Mouse (Mus musculus): ENCODE measurements around the gene Hist1h1c. TPM values are rescaled to one million over a fixed set of nuclear protein-coding genes. Genes with fewer than 3 reads are reported as not detected.
"Not testable (repeated sequence)": the region's sequence is repeated elsewhere in the genome, so short reads cannot be mapped to it uniquely, and the experiment has no call there.

Gene Hist1h1c
- polyA plus RNA-seq, 1 experiment from 2014 or later: 10.8 TPM

- H3K4me1 ChIP-seq (ENCODE audit: control insufficient read depth, insufficient read depth, low read depth, low read length): peaks cover 6% of the 10 kb centered on the region
- peak overlapping the region; percentile 34; the same call in 1 of the 2 replicates for H3K27ac ChIP-seq (ENCODE audit: low read depth, low read length)
- H3K9me3 ChIP-seq (ENCODE audit: control insufficient read depth, low read length): no peaks in the 10 kb centered on the region
- H3K4me2 ChIP-seq (ENCODE audit: low read length): peak overlapping the region; percentile 76
- peak overlapping the region; percentile 38 for H3K4me3 ChIP-seq (ENCODE audit: low read length)
- H3K27me3 ChIP-seq (replicated peaks; ENCODE audit: control insufficient read depth, insufficient read depth, low read length): 0 out of 2 replicates have a peak, but pooled peaks cover 3% of the 10 kb centered on the region
- no peak for ATAC-seq
- WGBS: 8% methylated on average over 15 of the region's 15 CpGs
- H3K9ac ChIP-seq (ENCODE audit: low read depth, low read length): peak overlapping the region; percentile 61
- H3K36me3 ChIP-seq (ENCODE audit: control insufficient read depth, insufficient read depth, low read length): no peaks in the 10 kb centered on the region
Measured at GRCm38 (mm10) chr13:23709714-23710373, 28.8 kb upstream of the Hist1h1c start.

GRCm38 (mm10) chr13:23710374-23711089 is 28.1 kb upstream of the Hist1h1c start, which contains the start of gene Hfe:
Gene Hfe, minus strand, starts transcription at chr13:23710854.
- 0 out of 2 replicates have a peak, but pooled peaks cover 3% of the 10 kb centered on the region for H3K27me3 ChIP-seq (replicated peaks; ENCODE audit: control insufficient read depth, insufficient read depth, low read length)
- 2% methylated on average over 17 of the region's 17 CpGs for WGBS
- H3K9ac ChIP-seq (ENCODE audit: low read depth, low read length): peak within 1 kb of the TSS; percentile 61
- H3K36me3 ChIP-seq (ENCODE audit: control insufficient read depth, insufficient read depth, low read length): no peaks in the 10 kb centered on the region
- H3K4me3 ChIP-seq (ENCODE audit: low read length): peak within 1 kb of the TSS; percentile 38
- peak within 1 kb of the TSS; percentile 76 for H3K4me2 ChIP-seq (ENCODE audit: low read length)
- H3K9me3 ChIP-seq (ENCODE audit: control insufficient read depth, low read length): no peaks in the 10 kb centered on the region
- peak within 1 kb of the TSS; percentile 34; the same call in 1 of the 2 replicates for H3K27ac ChIP-seq (ENCODE audit: low read depth, low read length)
- peaks cover 6% of the 10 kb centered on the region for H3K4me1 ChIP-seq (ENCODE audit: control insufficient read depth, insufficient read depth, low read depth, low read length)
- peak; percentile 75; the same call in 1 of the 2 replicates for ATAC-seq

DNA sequence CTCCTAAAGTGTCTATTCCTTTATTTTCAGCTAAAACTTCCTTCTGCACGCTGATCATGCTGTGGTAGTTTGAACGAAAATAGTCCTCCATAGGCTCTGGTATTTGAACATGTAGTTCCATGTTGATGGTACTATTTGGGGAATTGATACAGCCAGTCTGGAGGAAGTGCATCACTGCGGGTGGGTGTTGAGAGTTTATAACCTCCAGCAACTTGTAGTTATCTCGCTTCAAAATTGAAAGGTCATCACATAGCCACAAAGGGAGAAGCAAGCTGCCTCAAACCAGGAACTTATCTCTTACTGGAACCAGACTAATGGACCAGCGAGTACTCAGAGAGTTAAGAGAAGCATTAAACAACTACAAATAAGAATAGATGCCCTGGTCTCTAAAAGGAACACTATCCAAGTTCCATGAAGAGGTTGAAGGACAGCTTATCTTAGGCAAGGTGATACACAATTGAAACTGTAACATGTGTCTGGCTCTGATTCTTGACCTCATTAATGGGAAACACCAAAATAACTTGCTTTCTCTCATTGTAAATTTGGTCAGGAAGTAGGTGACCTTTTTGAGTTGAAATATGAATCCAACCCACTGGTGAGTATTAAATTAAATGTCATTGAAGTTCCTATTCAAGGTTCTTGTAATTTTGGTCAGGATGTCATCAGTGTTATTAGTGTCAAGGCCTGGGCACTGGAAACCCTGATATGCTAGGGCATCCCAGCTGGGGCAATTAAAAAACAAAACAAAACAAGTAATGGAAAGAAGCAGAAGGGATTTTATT is 22.2 kb upstream of the Hist1h1c start:
- Histone ChIP-seq H3K4me1 (ENCODE audit: control insufficient read depth, insufficient read depth, low read depth, low read length) (no peaks in the 10 kb centered on the region), H3K27ac (ENCODE audit: low read depth, low read length) (no peak overlapping the region), H3K9ac (ENCODE audit: low read depth, low read length) (no peak overlapping the region), H3K27me3 (replicated peaks; ENCODE audit: control insufficient read depth, insufficient read depth, low read length) (no peaks in the 10 kb centered on the region), H3K36me3 (ENCODE audit: control insufficient read depth, insufficient read depth, low read length) (no peaks in the 10 kb centered on the region), H3K4me2 (ENCODE audit: low read length) (no peak overlapping the region), H3K4me3 (ENCODE audit: low read length) (no peak overlapping the region), H3K9me3 (ENCODE audit: control insufficient read depth, low read length) (no peaks in the 10 kb centered on the region)
- 88% methylated on average over 5 of the region's 5 CpGs for WGBS
- ATAC-seq: no peak

- WGBS: 56% methylated on average over 11 of the region's 11 CpGs
- no peak for ATAC-seq
- Histone ChIP-seq H3K27me3 (replicated peaks; ENCODE audit: control insufficient read depth, insufficient read depth, low read length) (no peaks in the 10 kb centered on the region), H3K4me2 (ENCODE audit: low read length) (no peak overlapping the region), H3K9me3 (ENCODE audit: control insufficient read depth, low read length) (no peaks in the 10 kb centered on the region), H3K27ac (ENCODE audit: low read depth, low read length) (no peak overlapping the region), H3K4me3 (ENCODE audit: low read length) (no peak overlapping the region), H3K9ac (ENCODE audit: low read depth, low read length) (no peak overlapping the region), H3K4me1 (ENCODE audit: control insufficient read depth, insufficient read depth, low read depth, low read length) (no peaks in the 10 kb centered on the region), H3K36me3 (ENCODE audit: control insufficient read depth, insufficient read depth, low read length) (no peaks in the 10 kb centered on the region)
Measured at GRCm38 (mm10) chr13:23717176-23717575, 21.4 kb upstream of the Hist1h1c start.

GRCm38 (mm10) chr13:23717593-23718245 is 20.9 kb upstream of the Hist1h1c start:
- not testable (repeated sequence) for H3K4me2 ChIP-seq (ENCODE audit: low read length); H3K9me3 ChIP-seq (ENCODE audit: control insufficient read depth, low read length); H3K27me3 ChIP-seq (replicated peaks; ENCODE audit: control insufficient read depth, insufficient read depth, low read length); ATAC-seq; H3K4me1 ChIP-seq (ENCODE audit: control insufficient read depth, insufficient read depth, low read depth, low read length); H3K9ac ChIP-seq (ENCODE audit: low read depth, low read length); H3K4me3 ChIP-seq (ENCODE audit: low read length); H3K36me3 ChIP-seq (ENCODE audit: control insufficient read depth, insufficient read depth, low read length); H3K27ac ChIP-seq (ENCODE audit: low read depth, low read length)
- 11% methylated on average over 2 of the region's 2 CpGs for WGBS

DNA sequence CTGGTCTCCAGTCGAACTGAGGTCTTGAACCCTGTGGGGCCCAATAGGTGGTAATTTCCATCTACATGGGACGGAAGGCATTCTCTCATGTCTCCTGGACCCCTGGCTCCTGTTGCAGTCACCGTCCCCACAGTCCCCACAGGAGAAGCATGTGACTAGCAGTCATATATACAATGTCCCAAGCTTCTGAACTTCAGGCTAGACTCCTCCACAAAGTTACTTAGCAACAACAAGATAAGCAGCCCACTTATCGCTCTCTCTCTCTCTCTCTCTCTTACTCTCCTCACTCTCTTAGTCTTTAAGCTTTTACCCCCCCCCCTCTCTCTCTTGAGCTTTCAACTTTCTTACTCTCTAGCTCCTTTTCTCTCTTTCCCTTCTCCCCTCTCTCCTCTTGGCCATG is 14.4 kb upstream of the Hist1h1c start:
- Histone ChIP-seq H3K4me1 (ENCODE audit: control insufficient read depth, insufficient read depth, low read depth, low read length) (no peaks in the 10 kb centered on the region), H3K9ac (ENCODE audit: low read depth, low read length) (no peak overlapping the region), H3K27ac (ENCODE audit: low read depth, low read length) (no peak overlapping the region), H3K9me3 (ENCODE audit: control insufficient read depth, low read length) (no peaks in the 10 kb centered on the region), H3K4me2 (ENCODE audit: low read length) (no peak overlapping the region), H3K27me3 (replicated peaks; ENCODE audit: control insufficient read depth, insufficient read depth, low read length) (no peaks in the 10 kb centered on the region), H3K36me3 (ENCODE audit: control insufficient read depth, insufficient read depth, low read length) (no peaks in the 10 kb centered on the region), H3K4me3 (ENCODE audit: low read length) (no peak overlapping the region)
- 78% methylated on average over 4 of the region's 4 CpGs for WGBS
- no peak for ATAC-seq

- no peak for ATAC-seq
- H3K9ac ChIP-seq (ENCODE audit: low read depth, low read length): no peak overlapping the region
- 14% methylated on average over 1 of the region's 1 CpGs for WGBS
- H3K27ac ChIP-seq (ENCODE audit: low read depth, low read length): no peak overlapping the region
- H3K4me2 ChIP-seq (ENCODE audit: low read length): no peak overlapping the region
- H3K9me3 ChIP-seq (ENCODE audit: control insufficient read depth, low read length): no peaks in the 10 kb centered on the region
- no peak overlapping the region for H3K4me3 ChIP-seq (ENCODE audit: low read length)
- no peaks in the 10 kb centered on the region for H3K27me3 ChIP-seq (replicated peaks; ENCODE audit: control insufficient read depth, insufficient read depth, low read length)
- no peaks in the 10 kb centered on the region for H3K36me3 ChIP-seq (ENCODE audit: control insufficient read depth, insufficient read depth, low read length)
- H3K4me1 ChIP-seq (ENCODE audit: control insufficient read depth, insufficient read depth, low read depth, low read length): no peaks in the 10 kb centered on the region
Measured at GRCm38 (mm10) chr13:23725213-23725612, 13.4 kb upstream of the Hist1h1c start.

GRCm38 (mm10) chr13:23728472-23729191 is 10.0 kb upstream of the Hist1h1c start:
- H3K9me3 ChIP-seq (ENCODE audit: control insufficient read depth, low read length): no peaks in the 10 kb centered on the region
- ATAC-seq: no peak
- no peak overlapping the region for H3K4me3 ChIP-seq (ENCODE audit: low read length)
- H3K27ac ChIP-seq (ENCODE audit: low read depth, low read length): no peak overlapping the region
- H3K36me3 ChIP-seq (ENCODE audit: control insufficient read depth, insufficient read depth, low read length): no peaks in the 10 kb centered on the region
- no peaks in the 10 kb centered on the region for H3K4me1 ChIP-seq (ENCODE audit: control insufficient read depth, insufficient read depth, low read depth, low read length)
- no peak overlapping the region for H3K9ac ChIP-seq (ENCODE audit: low read depth, low read length)
- H3K4me2 ChIP-seq (ENCODE audit: low read length): no peak overlapping the region
- WGBS: 81% methylated on average over 18 of the region's 18 CpGs
- no peaks in the 10 kb centered on the region for H3K27me3 ChIP-seq (replicated peaks; ENCODE audit: control insufficient read depth, insufficient read depth, low read length)
